Mouse (Mus musculus) WW6 (cell line): ENCODE results near the gene Dhx36.
A peak's percentile ranks its signal among the peaks of the same experiment; 100 is the strongest.

ENCODE experiments used
- DNase-seq: peaks from one replicate; pipeline ENCODE4 v3.0.0-alpha.2; 2013; ENCODE audit warnings: low read depth, low spot score

Gene Dhx36

DNA sequence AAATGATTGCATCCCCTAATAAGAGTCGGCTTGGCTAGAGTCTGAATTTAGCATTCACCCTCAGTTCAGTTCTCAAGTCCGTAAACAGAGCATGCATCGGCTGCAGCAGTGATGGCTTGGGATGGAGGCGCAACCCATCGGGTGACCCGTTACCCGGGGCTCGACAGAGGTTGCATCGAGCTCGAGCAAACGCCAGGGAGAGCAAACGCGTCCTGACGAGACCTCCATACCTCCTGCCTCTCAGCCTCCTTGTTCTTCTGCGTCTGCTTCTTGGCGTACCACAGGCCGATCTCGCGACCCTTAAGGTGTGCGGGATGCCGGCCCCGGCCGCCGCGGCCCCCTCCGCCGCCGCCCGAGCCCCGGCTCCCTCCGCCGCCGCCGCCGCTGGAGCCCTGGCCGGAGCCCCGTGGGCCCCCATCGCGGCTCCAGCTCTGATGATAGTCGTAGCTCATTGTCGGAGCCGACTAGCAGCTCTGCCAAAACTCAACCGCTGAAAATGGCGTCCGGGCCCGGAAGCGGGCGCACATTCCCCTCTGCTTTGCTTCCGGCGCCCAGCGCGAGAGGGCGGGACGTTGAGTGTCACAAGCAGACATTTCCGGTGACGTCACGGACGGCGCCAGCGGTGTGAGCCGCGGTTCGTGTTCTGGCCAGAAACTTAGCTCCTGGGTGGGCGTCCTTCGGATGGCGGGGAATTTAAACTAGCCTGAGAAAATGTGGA, at the start of gene Dhx36:
Dhx36 (minus strand) TSS at position 517 of the 718 bp plus-strand sequence.
- peak; percentile 87 for DNase-seq

GRCm38 (mm10) chr3:62527593-62527992, 20.8 kb upstream of the Dhx36 start:
- no peak for DNase-seq

- no peak for DNase-seq
These were observed 20.4 kb upstream of the Dhx36 start for GRCm38 (mm10) chr3:62527160-62527559.

DNA sequence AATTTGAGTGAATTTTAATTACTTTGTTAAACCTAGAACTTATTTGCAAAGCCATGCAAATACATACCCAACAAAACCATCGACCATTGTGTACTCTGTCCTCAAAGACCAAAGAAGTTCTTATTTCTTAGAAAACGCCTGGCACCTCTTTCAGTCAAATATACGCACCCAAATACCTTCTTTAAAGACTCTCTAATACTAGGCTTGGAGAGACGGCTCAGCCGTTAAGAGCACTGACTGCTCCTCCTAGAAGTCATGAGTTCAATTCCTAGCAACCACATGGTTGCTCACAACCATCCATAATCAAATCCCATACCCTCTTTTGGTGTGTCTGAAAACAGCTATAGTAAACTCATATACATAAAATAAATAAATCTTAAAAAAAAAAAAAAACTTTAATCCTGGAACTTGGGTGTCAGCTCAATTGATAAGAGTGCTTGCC, 423 bp upstream of the Dhx36 start:
- DNase-seq: no peak

DNA sequence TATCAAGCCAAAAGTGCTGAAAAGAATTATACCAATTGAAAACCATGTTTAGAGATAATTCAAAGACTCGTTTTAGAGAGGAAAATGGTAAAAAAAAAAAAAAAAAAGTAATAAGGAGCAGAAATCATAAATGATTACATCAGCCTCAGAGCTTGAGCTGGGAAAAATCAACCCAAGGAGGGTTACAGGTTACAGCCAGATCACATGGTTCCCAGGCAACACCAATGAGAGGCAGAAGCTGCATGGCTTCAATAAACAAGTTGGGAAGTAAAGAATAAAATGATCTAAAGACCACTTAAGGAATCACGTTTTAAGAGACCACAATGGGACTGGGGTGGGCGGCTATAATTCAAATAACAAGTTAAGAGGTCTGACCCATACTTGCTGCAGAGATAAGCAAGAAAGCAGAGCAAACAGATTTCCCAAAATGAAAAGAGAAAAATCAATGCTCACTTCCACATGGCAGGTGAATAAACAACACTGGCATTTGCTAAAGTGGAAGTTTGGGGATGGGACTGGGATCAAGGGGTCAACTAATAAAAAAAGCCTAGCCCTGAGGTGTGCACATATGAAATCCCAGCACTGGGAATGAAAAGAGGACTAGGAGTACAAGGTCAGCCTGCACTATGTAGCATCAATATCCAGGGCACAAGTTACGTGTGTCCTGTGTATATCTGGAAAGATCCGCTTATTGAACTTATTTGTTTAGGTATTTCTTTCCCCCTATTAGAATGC, 1.5 kb downstream of the Dhx36 start:
- DNase-seq: no peak

GRCm38 (mm10) chr3:62499327-62499726, 7.5 kb downstream of the Dhx36 start:
- DNase-seq: no peak

DNA sequence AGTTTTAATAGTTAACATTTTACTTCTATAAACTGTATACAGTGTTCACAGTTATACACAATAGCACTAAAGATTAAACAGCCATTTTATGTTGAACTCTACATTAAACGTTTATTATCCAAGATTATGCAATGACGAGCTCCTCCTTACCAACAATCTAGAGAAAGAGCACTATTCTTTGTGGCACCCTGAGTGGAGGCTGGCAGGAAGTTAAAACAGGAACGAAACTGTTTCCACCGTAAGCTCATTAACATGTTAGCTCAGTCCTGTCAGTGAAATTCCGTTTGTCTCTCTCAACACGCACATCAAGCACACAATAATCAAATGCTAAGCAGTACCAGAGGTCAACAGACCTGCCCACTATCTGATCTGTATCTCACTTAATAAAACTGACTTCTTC, 14.2 kb downstream of the Dhx36 start:
- no peak for DNase-seq

DNA sequence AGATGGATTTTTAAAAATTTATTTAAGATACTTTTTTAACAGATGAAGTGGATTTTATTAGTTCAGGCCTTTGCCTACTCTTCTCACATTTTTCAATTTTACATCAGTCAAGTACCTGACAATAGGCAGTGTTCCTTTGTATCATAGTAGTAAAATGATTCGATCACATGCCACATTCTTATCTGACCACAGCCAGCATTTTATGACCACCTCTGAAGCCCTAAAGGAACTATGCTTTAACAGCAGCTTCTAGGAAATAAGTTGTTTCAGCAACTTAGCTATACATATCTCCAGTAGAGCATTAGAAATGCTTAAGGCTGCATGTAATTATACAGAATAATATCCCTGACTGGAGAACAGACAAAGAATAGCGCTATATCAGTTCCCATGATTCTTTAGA, 22.5 kb downstream of the Dhx36 start:
- no peak for DNase-seq

DNA sequence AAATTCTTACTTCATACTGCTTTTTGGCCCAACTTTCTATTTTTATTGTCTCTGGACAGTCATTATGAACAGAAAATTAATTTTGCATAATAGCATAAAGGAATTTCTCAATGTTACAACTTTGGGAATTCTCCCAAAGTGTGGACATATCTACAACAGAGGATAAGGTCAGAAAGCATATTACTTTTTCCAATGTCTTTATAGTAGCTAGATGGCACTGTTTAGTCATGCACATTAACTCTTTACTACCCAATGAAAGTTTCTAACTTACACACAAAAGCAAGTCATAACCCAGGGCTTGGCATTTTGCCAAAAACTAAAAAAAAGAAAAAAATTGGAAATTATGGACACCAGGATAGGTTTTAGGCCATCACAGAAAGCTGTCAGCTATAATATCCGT, 36.6 kb downstream of the Dhx36 start:
- no peak for DNase-seq

GRCm38 (mm10) chr3:62464276-62464675, 42.5 kb downstream of the Dhx36 start:
- no peak for DNase-seq

DNA sequence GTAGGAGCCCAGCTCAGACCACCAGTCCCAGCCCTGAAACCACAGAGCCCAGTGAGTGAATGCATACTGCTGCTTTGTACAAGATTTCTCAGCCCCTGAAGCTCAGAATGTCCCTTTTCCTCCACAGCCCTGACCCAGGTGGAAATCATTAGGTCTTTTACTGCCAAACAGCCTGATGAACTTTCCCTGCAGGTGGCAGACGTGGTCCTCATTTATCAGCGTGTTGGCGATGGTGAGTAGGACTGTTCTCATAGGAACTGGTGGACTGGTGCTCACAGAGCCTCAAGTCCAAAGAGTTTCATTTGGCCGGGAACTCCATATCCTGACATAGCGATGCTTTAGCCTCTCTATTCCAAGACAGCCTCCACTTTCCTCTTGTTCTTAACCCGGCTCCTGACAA, 47.3 kb downstream of the Dhx36 start:
- DNase-seq: no peak

DNA sequence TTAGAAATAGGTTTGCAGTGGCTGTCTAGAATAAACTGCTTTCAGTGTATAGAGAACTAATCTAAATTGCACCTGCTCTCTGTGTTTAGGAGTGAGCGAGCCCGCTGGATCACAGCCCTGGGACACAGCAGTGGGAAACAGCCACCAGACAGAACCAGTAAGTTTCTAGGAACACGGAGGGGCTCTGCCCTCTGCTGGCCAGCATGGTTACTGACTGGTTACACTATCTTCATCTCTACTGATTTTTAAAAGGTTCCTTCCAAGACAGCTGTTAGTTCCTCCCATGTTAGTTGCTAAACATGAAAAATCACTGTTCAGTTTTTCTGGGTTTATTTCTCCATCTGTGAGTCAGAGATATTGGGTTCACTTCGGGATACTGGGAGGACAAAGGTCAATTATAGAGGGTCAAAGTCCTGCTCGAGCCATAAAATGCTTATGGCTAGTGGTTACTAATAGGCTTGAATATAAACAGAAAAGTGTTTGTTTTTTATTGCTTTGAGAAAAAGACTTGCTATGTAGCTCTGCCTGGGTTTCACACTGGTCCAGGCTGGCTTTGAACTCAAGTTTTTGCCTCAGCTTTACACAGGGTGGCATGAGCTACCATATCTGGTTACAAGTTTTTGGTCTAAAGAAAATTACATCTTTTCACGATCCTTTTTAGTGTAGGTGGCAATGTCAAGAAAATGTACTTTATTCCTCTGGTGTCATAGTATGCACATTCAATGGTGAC, 48.4 kb downstream of the Dhx36 start:
- DNase-seq: peak; percentile 14

- DNase-seq: no peak
These were observed 51.0 kb downstream of the Dhx36 start for GRCm38 (mm10) chr3:62455854-62456253.

GRCm38 (mm10) chr3:62454096-62454495, 52.7 kb downstream of the Dhx36 start:
- DNase-seq: no peak

DNA sequence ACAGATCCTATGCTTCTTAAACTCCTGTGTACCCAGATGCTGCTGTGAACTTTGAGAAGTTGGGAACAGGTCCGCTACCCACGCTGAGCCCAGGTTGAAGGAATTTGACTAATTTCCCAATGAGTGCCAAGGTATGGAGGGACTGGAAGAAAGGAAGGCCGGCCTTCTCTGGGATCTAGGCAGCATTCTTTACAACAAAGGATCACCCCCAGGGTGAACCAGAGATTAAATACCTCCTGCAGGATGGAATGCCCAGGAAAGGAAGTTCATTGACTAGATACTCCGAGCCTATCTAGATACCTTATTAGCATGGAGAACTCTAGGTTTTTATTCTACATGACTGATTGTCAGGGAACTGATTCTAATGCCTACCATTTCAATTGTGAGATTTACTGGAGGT, 53.8 kb downstream of the Dhx36 start:
- no peak for DNase-seq

GRCm38 (mm10) chr3:62449871-62450496, 56.8 kb downstream of the Dhx36 start:
- DNase-seq: no peak

GRCm38 (mm10) chr3:62447151-62447550, 59.7 kb downstream of the Dhx36 start:
- no peak for DNase-seq

DNA sequence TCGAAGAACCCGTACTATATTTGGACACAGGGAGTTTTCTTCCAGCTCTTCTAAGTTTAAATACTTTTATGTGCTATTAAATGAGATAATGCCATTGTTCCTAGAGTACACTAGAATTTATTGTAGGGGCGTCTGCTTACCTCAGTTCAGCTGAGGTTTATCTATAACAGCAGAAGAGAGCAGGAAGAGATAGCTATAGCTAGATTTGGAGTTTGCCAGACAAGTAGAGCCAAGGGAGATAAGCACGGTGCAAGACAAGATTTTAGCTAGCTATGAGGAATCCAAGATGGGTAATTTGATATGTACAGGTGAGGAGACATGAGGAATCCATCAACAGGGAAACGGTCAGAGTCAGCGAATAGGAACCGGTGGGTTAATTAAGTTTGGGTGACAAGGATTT, 60.5 kb downstream of the Dhx36 start:
- DNase-seq: no peak

DNA sequence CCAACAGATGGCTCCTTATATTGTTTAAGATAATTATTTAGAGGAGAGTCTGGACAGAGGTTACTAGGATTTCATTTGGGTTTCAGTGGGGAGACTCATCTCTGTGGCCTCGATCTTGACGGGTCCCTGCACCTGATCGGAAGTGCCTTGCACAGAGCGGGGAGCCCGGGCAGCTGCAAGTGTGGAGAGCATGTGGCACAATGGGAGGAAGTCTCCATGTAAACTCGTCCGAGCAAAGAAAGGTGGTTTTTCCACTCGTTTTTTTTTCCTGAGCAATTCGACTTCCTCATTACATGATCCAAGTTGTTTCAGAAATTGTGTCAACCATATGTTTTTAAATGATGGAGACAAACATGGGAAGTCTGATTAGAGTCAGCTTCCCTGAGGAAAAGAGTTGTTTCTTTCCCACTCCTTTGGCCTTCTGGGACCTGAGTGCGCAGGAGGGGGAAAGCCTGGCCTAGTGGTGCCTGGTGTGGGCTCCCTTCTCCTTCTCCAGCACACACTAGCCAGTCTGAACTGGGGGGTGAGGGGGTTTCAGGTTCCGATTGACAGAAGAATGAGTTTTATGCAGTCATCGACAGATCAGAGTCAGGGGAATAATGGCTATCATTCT, 63.1 kb downstream of the Dhx36 start:
- no peak for DNase-seq

DNA sequence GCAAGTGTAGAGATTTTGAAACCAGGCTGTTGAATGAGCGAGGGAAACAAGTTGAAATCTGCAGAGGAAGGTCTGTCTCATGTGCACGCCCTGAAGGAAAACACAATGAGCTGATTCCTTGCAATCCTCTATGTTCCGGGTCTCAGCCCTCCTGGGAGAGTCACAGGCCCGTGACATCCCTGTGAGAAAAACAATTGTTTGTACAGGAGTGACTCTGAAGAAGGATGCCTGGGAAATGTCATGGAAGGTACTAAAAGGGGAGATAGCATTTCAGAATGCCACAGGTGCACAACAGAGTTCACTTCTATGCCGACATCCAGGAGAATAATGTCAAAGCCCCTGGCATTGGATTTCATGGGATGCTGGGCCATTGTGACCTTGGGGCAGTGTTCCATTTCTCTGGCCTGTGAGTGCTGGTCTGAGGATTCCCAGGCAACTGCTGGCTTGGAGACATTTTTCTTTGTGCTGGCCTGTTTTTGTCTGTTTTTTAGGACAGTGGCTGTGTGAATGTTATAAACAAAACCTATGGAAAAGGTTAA, 66.3 kb downstream of the Dhx36 start:
- DNase-seq: no peak

DNA sequence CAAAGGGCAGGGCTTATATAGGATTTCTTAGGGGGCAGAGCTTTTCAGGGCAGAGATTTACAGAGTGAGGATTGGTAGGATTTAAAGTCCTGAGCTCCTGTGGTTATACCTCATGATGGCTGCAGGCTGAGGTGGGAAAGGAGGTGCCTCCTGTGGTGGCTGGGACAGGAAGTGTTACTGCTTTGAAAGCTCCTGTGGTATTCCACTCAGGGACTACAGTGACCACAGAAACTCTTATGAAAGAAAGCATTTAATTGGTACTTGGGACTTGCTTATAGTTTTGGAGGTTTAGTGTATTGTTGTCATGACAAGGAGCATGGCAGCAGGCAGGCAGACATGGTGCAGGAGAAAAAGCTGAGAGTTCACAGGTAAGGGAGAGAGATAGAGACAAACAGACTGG, 70.9 kb downstream of the Dhx36 start:
- no peak for DNase-seq
